Mouse (Mus musculus) hindbrain, embryonic 10.5 days (tissue): ENCODE data around the gene Hist1h3b. TPM values are rescaled to one million over a fixed set of nuclear protein-coding genes. Genes with fewer than 3 reads are reported as not detected.
"Not testable (repeated sequence)": the region's sequence is repeated elsewhere in the genome, so short reads cannot be mapped to it uniquely, and the experiment has no call there.

Experiments
- DNase-seq: peaks from one replicate; pipeline ENCODE4 v3.0.0-alpha.2; 2017; ENCODE audit warnings: low spot score
- H3K27ac ChIP-seq: fragments of 300-500 bp; sonication (generic); 2 replicates; pipeline ENCODE4 v1.5.1; 2016; ENCODE audit warnings: mild to moderate bottlenecking, moderate library complexity
- H3K27me3 ChIP-seq: fragments of 300-500 bp; sonication (generic); 2 replicates; pipeline ENCODE4 v1.6.1; 2016; ENCODE audit warnings: mild to moderate bottlenecking; ENCODE audit not compliant: poor library complexity, insufficient read depth, severe bottlenecking
- H3K36me3 ChIP-seq: fragments of 300-500 bp; sonication (generic); 2 replicates; pipeline ENCODE4 v1.6.1; 2016; ENCODE audit warnings: mild to moderate bottlenecking, moderate library complexity
- H3K4me1 ChIP-seq: fragments of 300-500 bp; sonication (generic); replicated peaks from 2 replicates; pipeline ENCODE4 v1.6.1; 2016; ENCODE audit warnings: mild to moderate bottlenecking
- H3K4me3 ChIP-seq: fragments of 300-500 bp; sonication (generic); 2 replicates; pipeline ENCODE4 v1.5.1; 2016; ENCODE audit warnings: mild to moderate bottlenecking, moderate library complexity
- H3K9me3 ChIP-seq: fragments of 300-500 bp; sonication (generic); 2 replicates; pipeline ENCODE4 v1.6.1; 2016; ENCODE audit warnings: mild to moderate bottlenecking, moderate library complexity
- WGBS: fragments of 180-500 bp; shearing (Covaris S2); methylation state at CpG from one replicate; pipeline ENCODE4 v1.1.7; 2016; 5-methylcytosine and 5-hydroxymethylcytosine counted together
- polyA plus RNA-seq: library from polyadenylated mRNA; unstranded; fragments of >200 nt; fragmentation: Nextera tagmentation; extraction: Ambion mirVana; gene quantifications from 2 replicates; pipeline ENCODE4 v1.2.1, GENCODE M21; 2016

The Hist1h3b gene
- polyA plus RNA-seq, 1 experiment from 2014 or later: 5.5 TPM

- H3K27ac ChIP-seq: peak overlapping the region; percentile 97
- no peaks in the 10 kb centered on the region for H3K9me3 ChIP-seq
- peak overlapping the region; percentile 66 for H3K4me3 ChIP-seq
- H3K27me3 ChIP-seq: no peaks in the 10 kb centered on the region
- no peak for DNase-seq
- no peaks in the 10 kb centered on the region for H3K36me3 ChIP-seq
- WGBS: 39% methylated on average over 13 of the region's 13 CpGs
- peaks cover 36% of the 10 kb centered on the region for H3K4me1 ChIP-seq
These were observed 11.7 kb upstream of the Hist1h3b start for GRCm38 (mm10) chr13:23740256-23740840.

DNA sequence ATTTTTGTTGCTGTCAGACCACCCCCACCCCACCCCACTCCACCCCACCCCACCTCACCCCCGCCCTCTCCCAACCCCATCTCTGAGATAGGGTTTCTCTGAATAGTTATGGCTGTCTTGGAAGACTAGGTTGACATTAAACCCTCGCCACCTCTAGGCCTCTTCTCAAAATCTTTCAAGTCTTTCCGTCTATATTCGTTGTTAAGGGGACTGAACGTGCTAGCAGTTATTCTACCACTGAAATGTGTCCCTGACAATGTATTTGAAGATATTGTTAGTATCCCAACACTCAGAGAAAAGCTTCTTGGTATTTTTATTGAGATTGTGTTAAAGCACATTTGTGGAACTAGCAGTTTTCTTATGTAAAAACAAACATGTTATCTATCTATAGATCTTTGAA, 11.2 kb upstream of the Hist1h3b start:
- 67% methylated on average over 5 of the region's 5 CpGs for WGBS
- peak overlapping the region; percentile 66 for H3K4me3 ChIP-seq
- DNase-seq: no peak

GRCm38 (mm10) chr13:23742007-23742406, 10.1 kb upstream of the Hist1h3b start:
- Histone ChIP-seq H3K36me3 (no peaks in the 10 kb centered on the region), H3K27ac (peak overlapping the region; percentile 50; the same call in 1 of the 2 replicates), H3K27me3 (no peaks in the 10 kb centered on the region), H3K9me3 (no peaks in the 10 kb centered on the region), H3K4me1 (peaks cover 37% of the 10 kb centered on the region), H3K4me3 (no peak overlapping the region)
- DNase-seq: no peak

More for the DNA sequence above, 11.2 kb upstream of the Hist1h3b start:
- Histone ChIP-seq H3K4me1 (peaks cover 36% of the 10 kb centered on the region), H3K27ac (peak overlapping the region; percentile 97), H3K36me3 (no peaks in the 10 kb centered on the region), H3K27me3 (no peaks in the 10 kb centered on the region), H3K9me3 (no peaks in the 10 kb centered on the region)

DNA sequence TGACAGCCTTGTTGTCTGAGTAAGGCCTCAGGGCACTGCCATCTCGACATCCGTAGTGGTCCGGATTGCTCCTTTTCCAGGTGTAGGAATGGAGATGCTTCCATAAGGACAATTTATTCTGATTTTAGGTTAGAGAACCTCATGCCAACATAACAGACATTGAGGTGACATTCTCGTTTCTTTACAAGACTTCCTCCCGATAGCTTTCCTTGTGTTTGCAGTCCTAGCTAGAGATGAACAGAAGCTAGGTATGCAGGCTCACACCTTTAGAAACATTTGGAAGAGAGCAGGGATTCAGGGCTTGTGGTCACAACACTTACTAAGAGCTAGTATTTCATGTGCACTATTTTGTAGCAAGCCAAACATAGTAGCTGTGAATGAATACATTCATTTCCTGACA, 8.9 kb upstream of the Hist1h3b start:
- WGBS: 81% methylated on average over 5 of the region's 5 CpGs
- no peak overlapping the region for H3K4me3 ChIP-seq
- peak overlapping the region; percentile 56; the same call in 1 of the 2 replicates for H3K27ac ChIP-seq

DNA sequence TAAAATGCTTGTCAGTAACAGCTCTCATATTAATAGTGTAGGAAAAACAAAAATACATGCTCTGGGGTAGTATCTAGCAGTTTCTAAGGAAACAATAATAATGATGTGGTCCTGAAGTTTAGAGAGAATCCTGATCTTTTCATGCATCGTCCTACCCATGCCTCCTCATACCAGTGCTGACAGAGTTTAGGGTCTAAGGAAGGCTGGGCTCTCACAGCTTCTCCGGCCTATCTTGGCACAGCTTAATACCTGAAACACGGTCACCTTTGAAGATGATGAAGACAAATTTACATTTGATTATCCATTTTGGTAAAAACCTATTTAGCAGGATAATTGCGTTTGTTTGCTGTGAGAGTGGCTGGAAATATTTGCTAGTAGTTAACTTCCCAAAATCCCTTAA, 8.1 kb upstream of the Hist1h3b start:
- DNase-seq: no peak
- peak overlapping the region; percentile 59 for H3K4me3 ChIP-seq
- H3K4me1 ChIP-seq: peaks cover 45% of the 10 kb centered on the region
- no peaks in the 10 kb centered on the region for H3K27me3 ChIP-seq
- no peaks in the 10 kb centered on the region for H3K36me3 ChIP-seq
- 57% methylated on average over 4 of the region's 4 CpGs for WGBS
- H3K27ac ChIP-seq: peak overlapping the region; percentile 97
- H3K9me3 ChIP-seq: no peaks in the 10 kb centered on the region

More for the DNA sequence above, 8.9 kb upstream of the Hist1h3b start:
- Histone ChIP-seq H3K27me3 (no peaks in the 10 kb centered on the region), H3K9me3 (no peaks in the 10 kb centered on the region), H3K36me3 (no peaks in the 10 kb centered on the region), H3K4me1 (peaks cover 44% of the 10 kb centered on the region)
- DNase-seq: no peak

GRCm38 (mm10) chr13:23744421-23745380, 7.4 kb upstream of the Hist1h3b start:
- Histone ChIP-seq H3K9me3 (no peaks in the 10 kb centered on the region), H3K27me3 (no peaks in the 10 kb centered on the region), H3K4me1 (peaks cover 37% of the 10 kb centered on the region), H3K36me3 (no peaks in the 10 kb centered on the region), H3K27ac (peak overlapping the region; percentile 97), H3K4me3 (peak overlapping the region; percentile 59)
- no peak for DNase-seq
- 1% methylated on average over 24 of the region's 36 CpGs for WGBS

DNA sequence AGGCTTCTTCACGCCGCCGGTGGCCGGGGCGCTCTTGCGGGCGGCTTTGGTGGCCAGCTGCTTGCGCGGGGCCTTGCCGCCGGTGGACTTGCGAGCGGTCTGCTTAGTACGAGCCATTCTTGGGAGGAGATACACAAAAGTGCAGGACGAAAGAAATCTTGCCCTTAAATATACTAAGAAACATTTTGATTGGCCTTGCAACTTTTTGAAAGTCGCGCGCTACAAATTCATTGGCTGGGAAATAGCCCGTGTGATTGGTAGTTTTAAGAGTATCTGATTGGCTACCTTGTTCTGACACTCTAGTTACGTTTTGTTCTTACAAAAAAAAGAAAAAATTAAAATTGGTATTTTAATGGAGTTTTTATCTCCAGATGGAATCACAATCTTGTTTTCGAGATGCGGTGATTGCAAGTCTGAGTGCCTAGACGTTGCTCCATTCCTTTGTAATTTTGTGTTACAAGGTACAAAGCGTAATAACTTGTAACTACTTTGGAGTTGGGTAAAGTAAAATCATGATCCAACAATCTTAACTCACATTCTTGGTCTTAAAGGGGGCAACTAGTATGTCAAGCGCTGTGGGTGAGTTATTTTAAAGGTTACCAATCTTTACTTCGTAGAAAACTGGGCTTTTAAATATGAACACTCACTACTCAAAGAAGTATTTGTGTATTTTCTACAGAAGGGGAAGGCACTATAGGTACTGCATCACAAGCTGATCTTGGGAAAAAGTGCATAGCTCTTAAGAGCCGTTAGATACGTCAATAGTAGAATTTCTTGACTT, 6.5 kb upstream of the Hist1h3b start, which contains the start of gene Hist1h3c:
Gene Hist1h3c (minus strand): TSS at position 222 of the 781 bp plus-strand sequence.
- no peaks in the 10 kb centered on the region for H3K9me3 ChIP-seq
- no peaks in the 10 kb centered on the region for H3K27me3 ChIP-seq
- H3K4me3 ChIP-seq: peak within 1 kb of the TSS; percentile 59
- WGBS: 1% methylated on average over 28 of the region's 28 CpGs
- H3K36me3 ChIP-seq: no peaks in the 10 kb centered on the region
- DNase-seq: peak; percentile 80
- peaks cover 29% of the 10 kb centered on the region for H3K4me1 ChIP-seq
- H3K27ac ChIP-seq: peak within 1 kb of the TSS; percentile 97

GRCm38 (mm10) chr13:23746201-23747080, 5.6 kb upstream of the Hist1h3b start, which contains the start of gene Hist1h2bb:
Gene Hist1h2bb, plus strand, starts transcription at chr13:23746734.
- WGBS: 0% methylated on average over 54 of the region's 58 CpGs

DNA sequence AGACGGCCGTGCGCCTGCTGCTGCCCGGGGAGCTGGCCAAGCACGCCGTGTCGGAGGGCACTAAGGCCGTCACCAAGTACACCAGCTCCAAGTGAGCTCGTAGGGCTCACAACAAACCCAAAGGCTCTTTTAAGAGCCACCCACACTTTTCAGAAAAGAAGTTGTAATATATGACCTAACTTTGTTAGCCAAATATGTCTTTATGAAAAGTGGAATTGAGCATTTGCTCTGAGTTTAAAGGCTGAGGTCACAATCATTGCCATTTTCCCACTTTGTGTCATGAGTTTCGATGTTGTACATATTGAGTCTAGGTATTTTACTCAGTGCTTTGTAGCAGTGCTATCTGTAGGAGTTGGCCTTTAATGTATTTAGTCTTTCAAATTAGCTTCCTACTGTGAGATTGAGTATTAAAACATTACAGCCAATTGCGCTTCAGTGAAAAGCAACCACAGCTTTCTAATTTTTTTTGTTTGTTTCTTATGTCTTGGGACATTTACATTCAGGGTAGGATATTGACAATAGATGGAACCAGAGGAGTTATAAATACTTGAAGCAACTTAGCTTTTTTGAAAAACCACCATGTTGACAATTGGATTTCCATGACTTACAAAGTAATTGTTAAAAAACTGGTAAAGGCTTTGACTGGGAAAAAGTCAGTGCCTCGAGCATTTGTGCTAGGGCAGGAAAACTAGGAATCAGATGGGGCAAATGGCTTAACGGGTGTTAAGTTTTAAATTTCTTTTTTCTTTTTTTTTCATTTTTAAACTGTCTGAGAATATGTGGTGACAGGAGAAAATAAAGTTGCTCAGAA, 4.8 kb upstream of the Hist1h3b start:
- H3K4me1 ChIP-seq: peaks cover 32% of the 10 kb centered on the region
- H3K36me3 ChIP-seq: no peaks in the 10 kb centered on the region
- H3K9me3 ChIP-seq: no peaks in the 10 kb centered on the region
- 4% methylated on average over 13 of the region's 13 CpGs for WGBS
- peak overlapping the region; percentile 59 for H3K4me3 ChIP-seq
- H3K27ac ChIP-seq: peak overlapping the region; percentile 97
- no peaks in the 10 kb centered on the region for H3K27me3 ChIP-seq
- no peak for DNase-seq

More at GRCm38 (mm10) chr13:23746201-23747080, 5.6 kb upstream of the Hist1h3b start, which contains the start of gene Hist1h2bb:
- H3K27me3 ChIP-seq, H3K36me3 ChIP-seq, H3K9me3 ChIP-seq: not testable (repeated sequence)
- H3K4me3 ChIP-seq: peak within 1 kb of the TSS; percentile 59
- peaks cover 24% of the 10 kb centered on the region for H3K4me1 ChIP-seq
- peak within 1 kb of the TSS; percentile 97 for H3K27ac ChIP-seq
- peak; percentile 82 for DNase-seq

DNA sequence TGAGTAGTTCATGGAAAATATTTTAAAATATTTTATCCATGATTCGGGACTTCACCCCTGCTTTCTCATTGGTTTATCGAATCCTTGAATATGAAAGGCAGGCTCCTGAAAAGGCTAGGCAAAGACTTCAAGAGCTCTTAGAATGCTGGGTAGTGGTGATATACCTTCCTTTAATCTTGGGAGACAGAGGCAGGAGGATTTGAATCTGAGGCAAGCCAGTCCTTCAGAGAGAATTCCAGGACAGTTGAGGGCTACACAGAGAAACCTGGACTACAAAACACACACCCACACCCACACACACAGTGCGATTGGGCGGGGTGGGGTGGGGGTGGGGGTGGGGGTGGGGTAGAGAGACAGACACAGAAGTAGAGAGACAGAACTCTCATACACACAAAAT, 4.2 kb upstream of the Hist1h3b start:
- peaks cover 35% of the 10 kb centered on the region for H3K4me1 ChIP-seq
- H3K4me3 ChIP-seq: peak overlapping the region; percentile 59
- DNase-seq: peak; percentile 57
- no peaks in the 10 kb centered on the region for H3K9me3 ChIP-seq
- H3K27me3 ChIP-seq: no peaks in the 10 kb centered on the region
- no peaks in the 10 kb centered on the region for H3K36me3 ChIP-seq
- H3K27ac ChIP-seq: peak overlapping the region; percentile 97
- 8% methylated on average over 4 of the region's 4 CpGs for WGBS

DNA sequence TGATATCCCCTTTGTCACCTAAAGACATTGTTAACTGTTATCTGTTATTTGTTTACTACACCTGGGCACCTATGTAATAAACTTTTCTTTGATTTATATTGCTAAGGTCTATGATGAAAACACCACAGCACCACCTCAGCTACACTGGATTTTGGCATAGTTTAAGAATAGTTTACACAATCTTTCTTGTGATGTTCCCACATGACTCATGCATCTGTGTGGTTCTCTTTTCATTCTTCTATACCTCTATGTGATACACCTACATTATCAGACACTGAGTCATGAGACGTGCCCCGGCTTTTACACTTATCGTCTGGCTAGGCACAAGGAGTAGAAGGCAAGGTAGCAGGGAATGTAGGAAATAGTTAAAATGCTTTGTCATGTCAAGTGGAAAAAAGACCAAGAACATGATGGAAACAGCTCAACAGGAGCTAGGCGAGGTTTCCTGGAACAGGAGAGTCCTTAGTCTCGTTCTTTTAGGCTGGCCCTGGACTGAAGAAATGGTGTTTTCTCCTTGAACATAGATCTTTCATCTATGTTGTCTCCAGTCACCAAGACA, 2.4 kb upstream of the Hist1h3b start:
- 96% methylated on average over 5 of the region's 5 CpGs for WGBS
- peaks cover 37% of the 10 kb centered on the region for H3K4me1 ChIP-seq
- H3K9me3 ChIP-seq: no peaks in the 10 kb centered on the region
- peak overlapping the region; percentile 97 for H3K27ac ChIP-seq
- no peak for DNase-seq
- no peak overlapping the region for H3K4me3 ChIP-seq
- H3K36me3 ChIP-seq: no peaks in the 10 kb centered on the region
- no peaks in the 10 kb centered on the region for H3K27me3 ChIP-seq
